Mouse (Mus musculus) thymus, adult 2 months (tissue): Measurements from ENCODE around the gene Sc5d.

ENCODE experiments used
- CTCF ChIP-seq: fragments of 200-500 bp; IDR thresholded peaks from 2 replicates; pipeline ENCODE4 v1.5.1; 2012; ENCODE audit warnings: mild to moderate bottlenecking, control low read depth, low read length, moderate library complexity, borderline replicate concordance; ENCODE audit not compliant: control insufficient read depth, poor library complexity, insufficient read depth; ENCODE audit errors: extremely low read depth
- POLR2A ChIP-seq: fragments of 200-500 bp; IDR thresholded peaks from 2 replicates; pipeline ENCODE4 v1.6.1; 2012; ENCODE audit warnings: mild to moderate bottlenecking, low read length, control low read depth, moderate library complexity; ENCODE audit not compliant: control insufficient read depth, poor library complexity, insufficient read depth; ENCODE audit errors: extremely low read depth

DNA sequence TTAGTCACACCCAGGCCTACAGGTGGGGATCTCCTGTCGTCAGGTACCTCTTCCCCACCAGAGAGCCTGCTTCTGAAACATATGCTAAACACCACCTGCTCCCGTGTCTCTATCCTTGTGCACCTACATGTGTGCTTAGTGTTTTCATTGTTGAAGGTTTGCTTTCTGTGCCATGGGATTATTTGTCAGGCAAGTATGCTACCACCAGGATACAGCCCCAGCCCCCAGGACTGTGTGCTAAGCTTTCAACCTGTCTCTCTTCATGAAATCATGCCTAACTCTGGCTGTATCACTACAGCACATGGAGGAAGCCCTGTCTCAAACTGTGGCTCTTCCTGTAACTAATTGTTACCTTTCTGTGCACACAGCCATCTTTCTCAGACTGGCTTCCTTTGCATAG is 30.1 kb upstream of the Sc5d start:
- TF ChIP-seq CTCF (no peak), POLR2A (no peak)
